Mouse (Mus musculus): ENCODE measurements around the gene Tie1. TPM values are rescaled to one million over a fixed set of nuclear protein-coding genes. Genes with fewer than 3 reads are reported as not detected.

Gene Tie1
- 2.3 and 3.5 TPM in 2 replicates for polyA plus RNA-seq (2021; fragmentation: Nextera tagmentation)
- long read RNA-seq, experiment 1, full-length matches to known transcripts = 2 of 4 reads
- long read RNA-seq, experiment 1, partial matches to known transcripts = 2 of 4 reads
- long read RNA-seq, experiment 1, other reads (novel, unspliced or antisense) = 0 of 4 reads
- long read RNA-seq, experiment 2, full-length matches to known transcripts = 30 of 35 reads
- long read RNA-seq, experiment 2, partial matches to known transcripts = 2 of 35 reads
- long read RNA-seq, experiment 2, other reads (novel, unspliced or antisense) = 3 of 35 reads

DNA sequence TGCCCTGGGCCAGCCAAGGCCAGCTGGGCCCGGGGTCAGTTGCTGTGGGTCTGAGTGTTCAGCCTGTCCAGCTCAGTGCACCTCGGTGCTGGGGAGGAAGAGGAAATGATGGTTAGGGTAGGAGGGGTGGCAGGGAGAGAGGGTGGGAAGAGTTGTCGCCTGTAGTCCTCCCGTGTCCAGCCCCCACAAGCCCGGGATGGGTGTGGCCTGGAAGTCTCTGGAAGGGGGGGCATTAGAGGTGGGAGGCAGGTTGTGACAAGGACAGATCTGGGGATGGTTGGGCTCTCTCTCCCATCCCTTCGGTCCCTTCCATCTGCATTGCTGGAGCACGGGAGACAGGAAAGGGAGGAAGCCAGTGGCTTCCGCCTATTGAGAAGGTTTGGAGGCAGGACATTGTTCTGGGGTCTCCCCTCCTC, at the start of gene Tie1:
Gene Tie1, minus strand, starts transcription at position 345 of the 416 bp plus-strand sequence.

DNA sequence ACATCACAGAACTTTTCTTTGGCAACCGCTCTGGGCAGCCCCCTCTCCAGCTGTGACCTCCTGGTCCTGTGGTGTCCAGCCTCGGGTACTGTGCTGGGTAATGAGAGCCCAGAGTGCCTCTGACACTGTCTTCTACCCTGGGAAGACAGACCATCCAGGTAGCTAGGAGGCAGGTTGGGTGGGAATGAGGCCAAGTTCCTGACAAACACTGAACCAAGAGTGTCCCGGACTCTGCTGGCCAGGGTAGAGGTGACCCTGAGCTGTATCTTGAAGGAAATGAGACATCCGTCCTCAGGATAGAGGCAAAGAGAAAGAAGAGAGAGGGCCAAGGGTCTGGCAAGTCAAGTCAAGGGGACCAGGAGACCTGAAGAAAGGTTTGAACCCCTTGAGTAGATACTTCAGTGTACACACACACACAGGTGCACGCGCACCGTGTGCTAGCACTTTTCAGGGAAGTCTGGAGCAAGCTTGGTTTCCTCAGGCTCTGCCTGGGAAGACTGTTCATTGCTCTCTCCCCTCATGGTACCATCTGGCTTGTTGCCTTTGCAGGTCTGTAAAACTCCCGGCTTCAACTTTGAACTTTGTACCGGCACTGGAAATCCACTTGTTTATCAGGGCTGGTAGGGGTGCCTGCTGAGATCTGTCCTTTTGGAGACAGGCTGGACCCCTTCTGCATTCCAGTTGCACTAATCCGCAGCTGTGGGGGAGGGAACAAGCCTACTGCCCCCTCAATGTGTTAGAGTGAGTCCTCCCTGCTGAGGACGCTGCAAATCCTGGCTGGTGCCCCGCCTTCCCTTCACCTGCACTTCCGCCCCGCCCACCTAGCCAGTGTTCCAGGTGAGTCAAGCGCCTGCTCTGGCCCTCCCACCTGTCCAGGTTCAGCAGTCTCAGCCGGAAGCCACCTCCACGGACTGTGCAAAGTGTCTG, 36.8 kb upstream of the Tie1 start, which contains the start of gene 2610528J11Rik:
Gene 2610528J11Rik, plus strand, starts transcription at position 592 of the 927 bp plus-strand sequence.

GRCm38 (mm10) chr4:118457345-118457975, 32.4 kb downstream of the Tie1 start, which contains the start of gene Mpl:
Mpl (minus strand) TSS chr4:118457513.

DNA sequence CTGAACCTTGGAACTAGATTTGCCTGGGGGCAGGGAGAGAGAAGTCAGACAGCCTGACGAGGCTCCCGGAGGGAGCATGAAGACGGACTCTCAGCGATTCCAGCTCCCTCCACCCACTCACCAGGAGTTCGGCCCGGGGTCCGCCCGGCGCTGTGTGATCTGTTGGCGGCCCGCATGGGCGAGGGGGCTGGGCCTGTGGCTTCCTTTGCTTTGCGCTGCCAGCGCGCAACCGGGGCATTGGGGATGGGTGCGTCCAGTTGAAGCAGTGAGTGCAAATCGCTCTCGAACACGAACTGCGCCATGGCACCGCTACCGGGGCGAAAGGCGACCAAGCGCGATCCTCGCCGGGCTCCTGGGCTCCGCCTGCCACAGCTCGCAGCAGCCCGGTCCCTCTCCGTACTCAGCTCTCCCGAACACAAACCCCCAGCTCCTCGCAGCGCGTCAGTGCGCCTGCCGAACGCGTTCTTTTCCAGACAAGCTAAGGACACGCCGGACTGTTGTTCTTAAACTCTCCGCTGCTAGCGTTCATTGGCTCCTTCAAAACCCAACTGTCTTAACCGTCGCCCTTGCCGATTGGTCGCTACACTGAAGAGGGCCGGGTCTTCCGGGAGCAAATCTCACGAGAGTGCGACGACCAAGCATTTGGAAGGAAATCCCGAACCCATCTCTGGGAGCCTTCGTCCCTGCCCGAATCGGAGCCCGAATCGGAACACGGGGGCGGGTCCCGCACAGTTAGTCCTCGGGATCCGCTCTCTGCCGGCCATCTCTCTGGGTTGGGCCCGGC, 52.8 kb downstream of the Tie1 start, which contains the start of gene Cdc20:
Gene Cdc20, minus strand, starts transcription at position 533 of the 784 bp plus-strand sequence.

GRCm38 (mm10) chr4:118427768-118428451, 62.0 kb downstream of the Tie1 start, which contains the start of gene Elovl1:
Elovl1 (plus strand) TSS chr4:118428093.

Other genes with a start within 250 kb of the Tie1 start
- 6.0 and 6.4 TPM in 2 replicates for gene Ptprf, start 198.7 kb downstream of the Tie1 start, polyA plus RNA-seq (2021; fragmentation: Nextera tagmentation)
- gene Szt2, start 80.8 kb downstream of the Tie1 start, polyA plus RNA-seq (2021; fragmentation: Nextera tagmentation) = 2.1 and 2.2 TPM in 2 replicates
- gene Med8, start 80.7 kb downstream of the Tie1 start, polyA plus RNA-seq (2021; fragmentation: Nextera tagmentation) = 42.3 and 43.7 TPM in 2 replicates
- 23.3 and 23.4 TPM in 2 replicates for gene Elovl1, start 62.0 kb downstream of the Tie1 start, polyA plus RNA-seq (2021; fragmentation: Nextera tagmentation)
- 0.93 and 1.3 TPM in 2 replicates for gene Cdc20, start 52.7 kb downstream of the Tie1 start, polyA plus RNA-seq (2021; fragmentation: Nextera tagmentation)
- 0.09 and 0.13 TPM in 2 replicates for gene Mpl, start 32.5 kb downstream of the Tie1 start, polyA plus RNA-seq (2021; fragmentation: Nextera tagmentation)
- gene 2610528J11Rik, start 36.9 kb upstream of the Tie1 start, polyA plus RNA-seq (2021; fragmentation: Nextera tagmentation) = not detected in 2 replicates
- gene Tmem125, start 54.0 kb upstream of the Tie1 start, polyA plus RNA-seq (2021; fragmentation: Nextera tagmentation) = 11.1 and 13.1 TPM in 2 replicates
- gene Cfap57, start 130.7 kb upstream of the Tie1 start, polyA plus RNA-seq (2021; fragmentation: Nextera tagmentation) = 0.70 and 1.3 TPM in 2 replicates
- 45.6 and 51.6 TPM in 2 replicates for gene Ebna1bp2, start 130.7 kb upstream of the Tie1 start, polyA plus RNA-seq (2021; fragmentation: Nextera tagmentation)
- not detected in 2 replicates for gene Olfr62, start 168.9 kb upstream of the Tie1 start, polyA plus RNA-seq (2021; fragmentation: Nextera tagmentation)
- gene Olfr1342, start 202.7 kb upstream of the Tie1 start, polyA plus RNA-seq (2021; fragmentation: Nextera tagmentation) = not detected in 2 replicates
- gene Olfr1341, start 213.5 kb upstream of the Tie1 start, polyA plus RNA-seq (2021; fragmentation: Nextera tagmentation) = not detected in 2 replicates
- gene Olfr1340, start 230.1 kb upstream of the Tie1 start, polyA plus RNA-seq (2021; fragmentation: Nextera tagmentation) = not detected in 2 replicates
- gene Olfr1339, start 242.1 kb upstream of the Tie1 start, polyA plus RNA-seq (2021; fragmentation: Nextera tagmentation) = not detected in 2 replicates

Measured in layer of hippocampus, adult 6 months (tissue).